Mouse (Mus musculus) monocyte, adult 5-6 weeks (primary cell): ENCODE data around the gene Fam173b. TPM values are rescaled to one million over a fixed set of nuclear protein-coding genes. Genes with fewer than 3 reads are reported as not detected.
"Not testable (repeated sequence)": the region's sequence is repeated elsewhere in the genome, so short reads cannot be mapped to it uniquely, and the experiment has no call there.

Experiments used
- ATAC-seq: fragments of 153-309, 156-312 bp; replicated peaks from 2 replicates; pipeline ENCODE4 v1.8.0; 2017; ENCODE audit warnings: mild to moderate bottlenecking; ENCODE audit not compliant: low TSS enrichment, insufficient number of reproducible peaks, severe bottlenecking, poor library complexity, low FRiP score
- total RNA-seq: library from RNA; stranded (forward); fragments of 200-1000, 200-491, 200-594 nt; gene quantifications from 3 replicates; pipeline ENCODE4 v1.2.3, GENCODE M21; 2017

The Fam173b gene
- total RNA-seq, result 6.8 to 10.1 TPM (median 7.3 TPM) in 3 replicates

GRCm38 (mm10) chr15:31601646-31602374, at the start of gene Fam173b, which contains the start of gene Cct5:
Gene Fam173b (plus strand): TSS chr15:31601852.
Gene Cct5 (minus strand): TSS chr15:31601804.
- peak; percentile 88 for ATAC-seq

- ATAC-seq, result no peak
Observed at GRCm38 (mm10) chr15:31554855-31555254, 46.8 kb upstream of the Fam173b start.

GRCm38 (mm10) chr15:31561390-31561789, 40.3 kb upstream of the Fam173b start:
- no peak for ATAC-seq

GRCm38 (mm10) chr15:31561976-31562375, 39.7 kb upstream of the Fam173b start:
- ATAC-seq, result no peak

GRCm38 (mm10) chr15:31562847-31563246, 38.8 kb upstream of the Fam173b start:
- no peak for ATAC-seq

GRCm38 (mm10) chr15:31563577-31564546, 37.8 kb upstream of the Fam173b start:
- no peak for ATAC-seq

GRCm38 (mm10) chr15:31565184-31565583, 36.5 kb upstream of the Fam173b start, which contains the start of gene Cmbl:
Gene Cmbl (plus strand): TSS chr15:31565389.
- ATAC-seq, result no peak

GRCm38 (mm10) chr15:31565786-31566185, 35.9 kb upstream of the Fam173b start:
- no peak for ATAC-seq

GRCm38 (mm10) chr15:31567431-31567830, 34.2 kb upstream of the Fam173b start:
- no peak for ATAC-seq

- ATAC-seq, result no peak
Observed at GRCm38 (mm10) chr15:31568581-31568996, 33.1 kb upstream of the Fam173b start.

- no peak for ATAC-seq
Observed at GRCm38 (mm10) chr15:31569325-31570022, 32.2 kb upstream of the Fam173b start.

- ATAC-seq, result no peak
Observed at GRCm38 (mm10) chr15:31570959-31571358, 30.7 kb upstream of the Fam173b start.

GRCm38 (mm10) chr15:31571906-31572722, 29.5 kb upstream of the Fam173b start:
- ATAC-seq, result peak; percentile 59

GRCm38 (mm10) chr15:31573287-31573686, 28.4 kb upstream of the Fam173b start:
- no peak for ATAC-seq

- no peak for ATAC-seq
Observed at GRCm38 (mm10) chr15:31573692-31574091, 28.0 kb upstream of the Fam173b start.

- no peak for ATAC-seq
Observed at GRCm38 (mm10) chr15:31576076-31576475, 25.6 kb upstream of the Fam173b start.

- not testable (repeated sequence) for ATAC-seq
Observed at GRCm38 (mm10) chr15:31581086-31581485, 20.6 kb upstream of the Fam173b start.
